Mouse (Mus musculus): ENCODE results near the gene Cct8. TPM values are rescaled to one million over a fixed set of nuclear protein-coding genes. Genes with fewer than 3 reads are reported as not detected.

The Cct8 gene
- polyA plus RNA-seq (2015; fragmentation: Nextera tagmentation; extraction: Ambion mirVana) = 172 and 246 TPM in 2 replicates

GRCm38 (mm10) chr16:87495716-87496447 is at the start of gene Cct8:
Cct8 (minus strand) TSS chr16:87495873.

GRCm38 (mm10) chr16:87454419-87455179 is 41.1 kb downstream of the Cct8 start, which contains the start of gene Usp16:
Usp16 (plus strand) TSS chr16:87454703.

GRCm38 (mm10) chr16:87440184-87440686 is 55.4 kb downstream of the Cct8 start, which contains the start of gene Rwdd2b:
Rwdd2b (minus strand) TSS chr16:87440573.

Other genes starting within 250 kb of the Cct8 start
- gene N6amt1, start 141.7 kb downstream of the Cct8 start, polyA plus RNA-seq (2015; fragmentation: Nextera tagmentation; extraction: Ambion mirVana) = 31.0 and 34.7 TPM in 2 replicates
- gene Ltn1, start 63.3 kb downstream of the Cct8 start, polyA plus RNA-seq (2015; fragmentation: Nextera tagmentation; extraction: Ambion mirVana) = 10.7 and 13.2 TPM in 2 replicates
- 7.3 and 9.4 TPM in 2 replicates for gene Rwdd2b, start 55.3 kb downstream of the Cct8 start, polyA plus RNA-seq (2015; fragmentation: Nextera tagmentation; extraction: Ambion mirVana)
- gene Usp16, start 41.2 kb downstream of the Cct8 start, polyA plus RNA-seq (2015; fragmentation: Nextera tagmentation; extraction: Ambion mirVana) = 36.3 and 43.1 TPM in 2 replicates
- 0.24 and 0.32 TPM in 2 replicates for gene Map3k7cl, start 57.5 kb upstream of the Cct8 start, polyA plus RNA-seq (2015; fragmentation: Nextera tagmentation; extraction: Ambion mirVana)
- gene Bach1, start 203.1 kb upstream of the Cct8 start, polyA plus RNA-seq (2015; fragmentation: Nextera tagmentation; extraction: Ambion mirVana) = 8.2 and 8.7 TPM in 2 replicates

Measured in adrenal gland, postnatal 0 days (tissue).